Mouse (Mus musculus): ENCODE data around the gene Gm28230.

Gene Gm28230

DNA sequence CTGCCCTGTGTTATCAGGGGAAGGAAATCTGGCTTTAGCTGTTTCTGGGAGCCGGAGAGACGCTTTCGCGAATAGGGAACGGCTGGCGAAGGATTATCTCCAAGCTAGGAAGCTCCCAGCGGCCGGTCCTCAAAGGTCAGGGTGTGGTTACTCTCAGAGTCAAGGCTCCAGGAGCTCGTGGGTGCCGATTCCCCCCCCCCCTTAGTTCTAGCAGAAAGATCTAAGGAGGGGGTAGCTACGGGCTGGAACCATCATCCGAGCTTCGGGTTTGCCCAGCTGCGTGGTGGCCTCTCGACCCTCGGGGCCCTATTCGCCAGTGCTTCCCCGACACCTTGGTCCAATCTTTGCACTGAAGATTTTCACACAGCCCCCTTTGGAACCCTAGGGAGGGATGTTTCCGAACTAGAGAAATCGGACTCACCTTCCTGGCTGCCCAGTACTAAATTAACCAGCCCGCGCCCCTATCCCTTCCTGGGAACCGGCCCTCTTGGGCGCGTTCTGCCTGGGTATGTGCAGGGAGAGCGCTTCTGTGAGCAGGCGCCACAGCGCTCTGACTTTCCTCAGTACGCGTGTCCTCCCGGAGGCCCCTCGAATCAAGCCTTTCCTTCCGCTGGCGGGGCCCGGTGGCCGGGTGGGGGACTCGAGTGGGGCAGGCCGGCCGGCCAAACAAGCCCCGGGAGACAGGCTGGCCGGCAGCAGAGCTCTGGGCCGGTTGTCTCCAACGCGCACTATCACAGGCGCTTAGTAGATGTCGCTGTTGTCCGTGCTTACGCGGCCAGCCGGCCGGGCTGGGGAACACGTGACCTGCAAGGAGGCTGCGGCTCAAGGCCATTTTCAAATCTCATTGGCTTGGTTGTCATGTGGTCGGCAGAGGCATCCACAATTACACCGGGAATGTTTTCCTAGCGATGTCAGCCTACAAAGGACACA lies 35.2 kb upstream of the Gm28230 start, which contains the start of gene Hoxd10:
TSS of gene Hoxd10 (plus strand) at position 903 of the 930 bp plus-strand sequence.
- no peak for DNase-seq (ENCODE audit: low spot score)

DNA sequence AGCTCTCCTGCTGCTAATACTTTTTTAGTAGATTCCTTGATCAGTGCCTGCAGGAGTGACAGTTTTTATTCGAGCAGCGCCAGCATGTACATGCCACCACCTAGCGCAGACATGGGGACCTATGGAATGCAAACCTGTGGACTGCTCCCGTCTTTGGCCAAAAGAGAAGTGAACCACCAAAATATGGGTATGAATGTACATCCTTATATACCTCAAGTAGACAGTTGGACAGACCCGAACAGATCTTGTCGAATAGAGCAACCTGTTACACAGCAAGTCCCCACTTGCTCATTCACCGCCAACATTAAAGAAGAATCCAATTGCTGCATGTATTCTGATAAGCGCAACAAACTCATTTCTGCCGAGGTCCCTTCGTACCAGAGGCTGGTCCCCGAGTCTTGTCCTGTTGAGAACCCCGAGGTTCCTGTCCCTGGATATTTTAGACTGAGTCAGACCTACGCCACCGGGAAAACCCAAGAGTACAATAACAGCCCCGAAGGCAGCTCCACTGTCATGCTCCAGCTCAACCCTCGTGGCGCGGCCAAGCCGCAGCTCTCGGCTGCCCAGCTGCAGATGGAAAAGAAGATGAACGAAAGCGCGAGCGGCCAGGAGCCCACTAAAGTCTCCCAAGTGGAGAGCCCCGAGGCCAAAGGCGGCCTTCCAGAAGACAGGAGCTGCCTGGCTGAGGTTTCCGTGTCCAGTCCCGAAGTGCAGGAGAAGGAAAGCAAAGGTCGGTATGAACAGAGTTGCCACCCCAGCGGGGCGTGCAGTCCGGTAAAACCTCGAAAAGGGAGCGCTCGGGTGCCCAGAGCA lies 34.3 kb upstream of the Gm28230 start:
- DNase-seq (ENCODE audit: low spot score), result no peak

DNA sequence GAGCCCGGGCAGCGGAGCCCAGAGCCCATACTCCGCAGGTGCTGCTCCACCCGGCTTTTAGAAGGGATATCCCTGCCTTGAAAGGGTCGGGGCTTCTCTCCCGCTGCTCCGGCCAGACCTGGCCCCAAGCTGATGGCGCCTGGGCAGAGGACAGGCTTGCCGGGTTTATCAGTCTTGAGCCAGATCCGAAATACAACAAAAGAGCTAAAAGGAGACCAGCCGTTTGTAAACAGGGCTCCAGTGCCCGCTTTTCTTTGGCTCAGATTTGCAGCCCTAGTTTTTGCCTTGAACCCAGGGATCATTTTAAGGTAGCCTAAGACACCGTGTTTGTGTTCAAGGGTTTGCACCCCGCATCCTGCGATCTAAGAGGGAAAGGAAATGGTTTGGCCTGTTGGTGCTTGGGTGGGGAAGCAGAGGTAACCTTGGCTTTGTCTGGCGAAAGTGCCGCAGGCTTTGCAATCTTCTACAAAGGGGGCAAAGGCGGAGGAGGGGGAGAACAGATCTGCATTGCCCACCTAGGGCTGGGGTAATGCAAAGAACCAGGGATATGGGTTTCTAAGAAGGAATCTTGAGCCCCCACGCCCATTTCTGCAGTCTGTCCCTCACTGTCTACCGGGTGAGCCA lies 33.6 kb upstream of the Gm28230 start:
- no peak for DNase-seq (ENCODE audit: low spot score)

DNA sequence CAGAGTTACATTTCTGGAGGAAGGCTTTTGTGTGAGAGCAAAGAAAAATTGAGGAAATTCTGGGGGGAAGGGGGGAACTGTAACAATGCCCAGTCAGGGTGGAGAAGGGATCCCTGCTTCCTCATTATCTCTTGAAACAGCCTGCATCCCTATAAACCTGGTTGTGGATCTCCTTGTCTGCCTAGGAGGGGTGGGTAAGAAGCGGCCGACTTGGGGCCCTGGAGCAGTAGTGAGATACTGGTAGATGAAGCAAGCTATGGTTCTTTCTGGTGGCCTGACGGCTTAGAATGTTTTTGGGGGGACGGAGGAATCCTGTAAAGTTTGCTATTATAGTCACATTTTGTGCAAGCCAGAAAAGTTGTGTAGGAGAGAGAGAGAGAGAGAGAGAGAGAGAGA lies 33.1 kb upstream of the Gm28230 start:
- no peak for DNase-seq (ENCODE audit: low spot score)

DNA sequence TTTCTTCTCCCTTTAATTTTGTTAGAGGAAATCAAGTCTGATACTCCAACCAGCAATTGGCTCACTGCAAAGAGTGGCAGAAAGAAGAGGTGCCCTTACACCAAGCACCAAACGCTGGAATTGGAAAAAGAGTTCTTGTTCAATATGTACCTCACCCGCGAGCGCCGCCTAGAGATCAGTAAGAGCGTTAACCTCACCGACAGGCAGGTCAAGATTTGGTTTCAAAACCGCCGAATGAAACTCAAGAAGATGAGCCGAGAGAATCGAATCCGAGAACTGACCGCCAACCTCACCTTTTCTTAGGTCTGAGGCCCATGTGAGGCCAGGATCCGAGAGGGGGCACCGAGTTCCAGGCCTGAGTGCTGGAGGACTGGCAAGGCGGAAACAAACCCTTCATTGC lies 32.5 kb upstream of the Gm28230 start:
- no peak for DNase-seq (ENCODE audit: low spot score)

DNA sequence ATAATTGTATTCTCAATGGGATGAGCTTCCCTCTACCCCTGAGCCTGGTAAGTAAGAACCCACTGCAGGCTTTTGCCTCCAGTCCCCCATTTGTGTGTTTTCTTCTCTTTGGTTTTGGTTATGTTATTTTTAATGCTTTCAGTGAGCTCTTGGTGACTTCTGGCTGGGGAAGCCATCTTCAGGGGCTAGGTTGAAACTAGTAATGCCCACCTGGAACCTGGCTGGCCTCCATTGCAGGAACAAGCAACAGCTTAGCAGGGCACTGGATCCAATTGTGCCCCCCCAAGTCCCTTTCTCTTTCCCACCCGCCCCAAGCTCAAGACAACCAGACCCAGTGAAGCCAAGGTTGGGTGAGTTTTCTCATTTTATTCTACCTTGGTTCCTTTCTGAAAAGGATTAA lies 31.1 kb upstream of the Gm28230 start:
- no peak for DNase-seq (ENCODE audit: low spot score)

DNA sequence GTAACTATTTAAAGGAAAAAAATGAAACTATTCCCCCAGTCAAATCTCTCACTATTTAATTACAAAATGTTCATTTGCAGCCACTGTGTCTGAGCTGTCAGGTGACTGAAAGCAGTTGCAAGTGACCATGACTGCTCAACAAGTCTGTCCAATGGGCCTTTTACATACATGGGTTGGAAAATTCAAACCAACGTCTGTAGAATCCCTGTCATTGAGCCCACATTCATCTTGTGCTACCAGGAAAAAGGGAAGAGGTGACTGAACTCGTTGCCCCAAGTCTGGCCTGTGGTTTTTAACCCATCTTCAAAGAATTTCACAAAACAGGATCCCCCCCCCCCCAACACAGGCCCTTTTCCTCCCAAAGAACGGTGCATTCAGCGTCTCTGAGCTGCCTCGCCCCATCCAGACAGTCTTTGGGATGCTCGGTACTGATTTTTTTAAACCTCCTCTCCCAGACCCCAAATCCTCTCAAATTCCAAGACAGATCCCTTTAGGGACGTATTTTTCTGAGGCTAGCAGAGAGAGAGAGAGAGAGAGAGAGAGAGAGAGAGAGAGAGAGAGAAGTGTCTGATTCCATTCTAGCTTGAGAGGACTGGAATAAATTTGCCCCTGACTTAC lies 30.6 kb upstream of the Gm28230 start:
- no peak for DNase-seq (ENCODE audit: low spot score)

DNA sequence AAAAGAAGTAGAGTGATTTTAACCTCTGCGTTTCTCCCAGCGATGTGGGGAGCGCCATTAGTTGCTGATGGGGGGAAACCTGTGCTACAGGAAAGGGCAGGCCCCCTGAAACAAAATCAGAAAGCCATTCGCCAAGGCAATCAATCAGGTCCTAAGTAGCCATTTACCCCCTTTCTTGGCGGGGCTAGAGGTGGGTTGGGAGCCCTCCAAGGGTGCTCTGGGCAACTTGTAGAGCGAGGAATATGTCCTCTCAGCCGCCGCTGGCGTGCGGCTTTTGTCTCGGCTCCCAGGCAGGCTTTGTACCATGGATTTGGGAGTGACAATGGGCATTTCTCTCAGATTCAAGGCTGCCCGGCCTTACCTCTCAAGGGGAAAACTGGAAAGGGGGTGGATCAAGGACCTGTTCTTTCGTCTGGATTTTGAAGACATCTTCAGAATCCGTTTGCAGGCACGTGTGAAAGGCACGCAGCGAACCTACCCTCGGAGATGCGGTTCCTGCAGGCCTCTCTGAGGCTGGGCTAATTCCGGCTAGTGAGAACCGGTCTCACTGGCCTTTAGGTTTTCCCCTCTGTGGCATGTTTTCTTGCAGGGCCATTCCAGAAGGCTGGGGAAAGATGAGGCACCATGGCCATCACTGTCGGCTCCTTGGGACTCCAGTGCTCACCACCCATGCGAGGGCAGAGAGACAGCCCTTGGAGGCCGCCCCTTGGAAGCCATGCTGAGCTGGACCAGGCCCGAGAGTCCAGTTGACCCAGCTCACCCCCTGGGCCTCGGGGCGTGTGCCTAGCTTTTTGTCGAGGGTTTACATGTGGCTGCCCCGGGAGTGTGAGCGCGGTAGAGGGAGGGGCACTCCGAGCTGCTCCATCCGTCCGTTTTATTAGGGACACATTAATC lies 29.8 kb upstream of the Gm28230 start:
- no peak for DNase-seq (ENCODE audit: low spot score)

DNA sequence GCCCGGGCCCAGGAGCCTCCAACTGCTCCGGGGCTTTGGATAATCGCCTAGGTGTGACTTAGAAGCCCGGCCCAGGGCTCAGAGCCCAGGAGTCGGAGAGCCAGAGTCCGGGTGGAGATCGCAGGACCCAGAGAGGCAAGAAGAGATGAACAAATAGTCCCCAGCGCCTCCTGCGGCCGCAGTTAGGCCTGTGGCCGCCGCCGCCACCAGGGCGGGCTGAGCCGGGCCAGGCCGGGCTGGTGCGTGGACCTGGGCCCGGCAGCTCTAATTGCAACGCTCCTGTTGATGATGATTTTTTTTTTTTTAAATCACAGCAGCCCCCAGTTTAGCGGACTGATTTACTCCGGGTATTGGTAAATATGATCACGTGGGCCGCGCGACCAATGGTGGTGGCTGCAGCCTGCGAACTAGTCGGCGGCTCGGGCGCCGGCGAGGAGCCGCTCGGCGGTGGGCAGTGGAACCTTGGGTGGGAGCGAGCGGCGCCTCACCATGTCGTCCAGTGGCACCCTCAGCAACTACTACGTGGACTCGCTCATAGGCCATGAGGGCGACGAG lies 28.9 kb upstream of the Gm28230 start, which contains the start of gene Hoxd9:
TSS of gene Hoxd9 (plus strand) at position 161 of the 555 bp plus-strand sequence.
- no peak for DNase-seq (ENCODE audit: low spot score)

DNA sequence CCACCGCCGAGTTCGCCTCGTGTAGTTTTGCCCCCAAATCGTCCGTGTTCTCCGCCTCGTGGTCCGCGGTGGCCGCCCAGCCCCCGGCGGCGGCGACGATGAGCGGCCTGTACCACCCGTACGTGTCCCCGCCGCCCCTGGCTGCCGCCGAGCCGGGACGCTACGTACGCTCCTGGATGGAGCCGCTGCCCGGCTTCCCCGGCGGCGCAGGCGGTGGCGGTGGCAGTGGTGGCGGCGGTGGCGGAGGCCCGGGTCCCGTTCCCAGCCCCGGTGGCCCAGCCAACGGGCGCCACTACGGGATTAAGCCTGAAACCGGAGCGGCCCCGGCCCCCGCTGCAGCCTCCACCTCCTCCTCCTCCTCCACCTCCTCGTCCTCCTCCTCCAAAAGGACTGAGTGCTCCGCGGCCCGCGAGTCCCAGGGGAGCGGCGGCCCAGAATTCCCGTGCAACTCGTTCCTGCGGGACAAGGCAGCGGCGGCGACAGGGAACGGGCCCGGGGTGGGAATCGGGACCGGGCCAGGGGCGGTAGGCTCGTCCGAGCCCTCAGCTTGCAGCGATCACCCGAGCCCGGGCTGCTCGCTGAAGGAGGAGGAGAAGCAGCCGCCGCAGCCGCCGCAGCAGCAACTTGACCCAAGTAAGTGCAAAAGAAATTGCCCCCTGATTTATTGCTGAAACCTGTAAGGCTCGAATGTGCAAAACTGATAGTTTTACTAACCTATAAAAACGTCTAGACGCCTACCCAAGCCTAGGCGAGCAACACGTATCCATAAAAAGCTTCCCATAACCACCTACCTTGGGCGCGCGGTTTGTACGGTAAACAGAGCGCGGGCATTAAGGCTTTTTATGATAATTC lies 28.1 kb upstream of the Gm28230 start:
- DNase-seq (ENCODE audit: low spot score), result no peak

DNA sequence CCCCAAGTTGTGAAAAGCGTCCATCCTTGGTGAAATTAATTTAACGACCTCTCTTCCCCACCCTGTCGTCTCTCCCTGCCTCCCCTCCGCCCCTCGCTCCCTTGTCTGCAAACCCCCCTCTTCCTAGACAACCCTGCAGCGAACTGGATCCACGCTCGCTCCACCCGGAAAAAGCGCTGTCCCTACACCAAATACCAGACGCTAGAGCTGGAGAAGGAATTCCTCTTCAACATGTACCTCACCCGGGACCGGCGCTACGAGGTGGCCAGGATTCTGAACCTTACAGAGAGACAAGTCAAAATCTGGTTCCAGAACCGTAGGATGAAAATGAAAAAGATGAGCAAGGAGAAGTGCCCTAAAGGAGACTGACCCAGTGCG lies 27.5 kb upstream of the Gm28230 start:
- no peak for DNase-seq (ENCODE audit: low spot score)

DNA sequence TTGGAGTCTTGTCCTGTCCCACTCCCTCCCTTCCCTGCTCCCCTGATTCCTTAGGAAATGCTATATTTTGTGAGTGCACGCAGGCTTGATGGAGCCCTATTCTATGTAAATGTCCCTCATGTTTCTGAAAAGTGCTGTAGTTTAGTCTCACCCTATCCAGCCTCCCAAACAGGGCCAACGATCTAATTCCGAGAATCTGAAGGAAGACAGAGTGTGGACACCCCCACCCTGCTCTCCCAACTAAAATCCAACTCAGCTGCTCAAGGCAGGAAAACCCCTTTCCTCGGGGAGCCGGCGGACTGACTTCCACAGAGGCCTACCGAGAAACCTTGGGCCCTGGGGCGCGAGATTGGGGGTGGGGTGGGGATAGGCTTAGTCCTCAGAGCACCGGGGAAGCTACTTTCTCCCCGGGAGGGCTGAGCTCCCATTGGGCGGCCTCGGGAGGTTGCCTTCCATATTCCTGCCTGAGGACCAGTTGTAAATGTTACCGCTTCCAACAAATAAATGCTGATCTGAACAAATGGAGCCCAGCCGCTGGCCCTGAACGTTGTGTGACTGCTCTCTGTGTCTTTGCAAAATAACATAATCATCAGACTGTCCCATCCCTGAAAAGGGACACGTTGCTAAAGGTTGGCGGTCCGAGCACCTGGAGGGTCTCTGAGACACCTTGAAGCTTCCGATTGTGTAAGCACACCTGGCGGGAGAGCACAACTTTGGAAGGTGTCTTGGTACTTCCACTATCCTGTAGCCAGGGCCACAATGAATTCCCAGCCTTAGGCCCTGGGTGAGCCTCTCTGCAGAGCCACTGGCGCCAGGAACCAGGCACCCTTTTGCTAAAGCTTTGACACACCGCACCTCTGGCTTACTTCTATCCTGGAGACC lies 26.6 kb upstream of the Gm28230 start:
- no peak for DNase-seq (ENCODE audit: low spot score)

DNA sequence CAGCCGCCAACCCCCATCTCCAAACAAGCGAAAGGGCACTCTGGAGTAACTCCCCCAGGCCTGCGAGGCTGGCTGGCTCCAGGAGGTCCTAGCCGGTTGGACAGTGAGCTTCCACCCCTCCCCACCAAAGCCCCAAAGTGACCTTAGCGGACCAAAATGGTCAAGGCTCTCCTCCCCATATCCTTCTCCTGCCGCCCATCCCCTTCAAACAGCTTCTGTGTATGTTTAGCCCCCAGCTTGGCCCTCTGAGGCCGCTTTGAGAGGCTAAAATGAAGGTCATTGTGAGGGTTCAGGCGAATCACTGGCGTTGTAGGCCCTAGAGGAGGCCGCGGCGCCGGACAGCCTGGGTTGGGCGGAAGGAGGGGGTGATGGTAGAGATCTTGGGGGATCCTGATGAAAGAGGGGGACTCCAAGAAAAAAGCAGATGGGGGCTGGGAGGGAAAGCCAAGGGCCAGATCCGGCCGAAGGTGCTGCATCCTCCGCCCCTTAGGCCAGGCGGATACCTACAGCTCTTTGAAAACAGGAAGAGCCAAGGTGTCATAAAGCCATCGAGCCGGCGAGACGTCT lies 25.9 kb upstream of the Gm28230 start:
- DNase-seq (ENCODE audit: low spot score), result no peak

DNA sequence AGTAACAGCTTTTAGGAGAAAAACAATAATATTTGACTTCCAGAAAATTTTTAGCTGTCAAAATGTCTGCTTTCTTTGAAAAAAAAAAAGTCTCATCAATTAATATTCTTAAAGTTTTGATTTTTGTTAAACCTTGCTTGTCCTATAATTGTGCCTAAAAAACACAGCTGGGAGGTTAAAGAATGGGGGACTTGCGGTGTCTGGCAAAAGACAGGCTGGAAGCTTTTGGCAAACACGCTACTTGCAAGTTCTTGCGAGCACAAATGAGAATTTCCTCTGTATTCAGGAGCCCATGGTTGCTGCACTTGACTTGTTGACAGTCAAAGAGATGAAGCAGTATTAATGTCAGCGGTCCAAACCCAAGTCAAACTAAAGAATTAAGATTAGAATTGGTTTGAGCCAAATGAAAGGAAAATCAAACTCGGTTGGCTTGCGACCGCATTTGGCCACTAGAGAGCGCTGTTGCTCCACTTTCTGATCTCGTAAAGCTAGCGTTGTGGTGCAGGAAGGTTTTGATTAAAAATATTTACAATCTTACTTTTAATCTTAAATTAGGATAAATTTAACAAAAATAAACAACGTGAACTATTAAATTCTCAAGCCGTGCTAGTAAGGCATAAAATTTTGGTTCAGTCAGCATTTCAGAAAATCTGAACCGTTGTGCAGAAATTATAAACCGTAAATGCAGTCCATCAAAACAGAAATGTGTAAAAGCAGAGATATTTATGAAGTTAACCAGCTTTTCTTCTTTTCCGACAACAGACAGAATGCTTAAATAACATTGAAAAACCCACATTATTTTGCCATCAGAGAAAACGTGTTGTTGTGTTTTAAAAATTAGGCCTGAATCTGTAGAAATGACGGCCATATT lies 24.3 kb upstream of the Gm28230 start:
- peak; percentile 66 for DNase-seq (ENCODE audit: low spot score)

DNA sequence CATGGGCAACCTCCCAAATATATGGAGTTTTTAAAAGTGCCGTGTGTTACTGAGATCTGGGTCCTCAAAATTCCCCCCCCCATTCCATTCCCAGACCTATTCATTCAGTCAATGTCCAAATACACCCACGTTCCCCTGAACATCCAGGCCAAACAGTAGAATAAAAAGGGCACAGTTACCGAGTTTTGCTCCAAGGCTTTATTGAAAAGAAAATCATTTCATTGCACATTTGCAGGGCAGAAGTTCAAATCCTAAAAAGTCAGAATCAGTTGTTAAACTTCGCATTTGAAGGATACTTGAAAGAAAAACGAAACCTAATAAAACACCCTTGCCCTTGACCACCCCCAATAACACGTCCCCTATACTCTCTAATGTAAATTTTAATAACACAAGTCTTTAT lies 23.7 kb upstream of the Gm28230 start:
- DNase-seq (ENCODE audit: low spot score), result no peak

DNA sequence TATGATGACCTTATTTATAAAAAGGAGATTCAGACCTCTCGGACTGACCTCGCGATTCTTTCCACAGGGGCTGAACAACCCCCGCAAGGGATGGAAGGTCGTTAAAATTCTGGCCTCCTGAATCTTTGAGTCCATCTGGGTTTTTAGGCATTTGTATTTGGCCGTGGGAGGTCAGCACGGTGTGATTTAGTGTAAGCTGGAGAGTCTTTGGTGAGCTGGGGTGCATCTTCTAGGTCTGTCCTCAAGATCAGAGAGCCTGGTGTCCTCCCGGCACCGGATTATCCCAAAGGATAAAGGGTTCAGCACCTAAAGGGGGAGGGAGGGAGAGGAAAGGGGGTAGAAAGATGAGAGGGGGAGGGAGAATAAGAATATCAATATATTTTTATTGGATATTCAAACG lies 23.2 kb upstream of the Gm28230 start:
- DNase-seq (ENCODE audit: low spot score), result no peak

DNA sequence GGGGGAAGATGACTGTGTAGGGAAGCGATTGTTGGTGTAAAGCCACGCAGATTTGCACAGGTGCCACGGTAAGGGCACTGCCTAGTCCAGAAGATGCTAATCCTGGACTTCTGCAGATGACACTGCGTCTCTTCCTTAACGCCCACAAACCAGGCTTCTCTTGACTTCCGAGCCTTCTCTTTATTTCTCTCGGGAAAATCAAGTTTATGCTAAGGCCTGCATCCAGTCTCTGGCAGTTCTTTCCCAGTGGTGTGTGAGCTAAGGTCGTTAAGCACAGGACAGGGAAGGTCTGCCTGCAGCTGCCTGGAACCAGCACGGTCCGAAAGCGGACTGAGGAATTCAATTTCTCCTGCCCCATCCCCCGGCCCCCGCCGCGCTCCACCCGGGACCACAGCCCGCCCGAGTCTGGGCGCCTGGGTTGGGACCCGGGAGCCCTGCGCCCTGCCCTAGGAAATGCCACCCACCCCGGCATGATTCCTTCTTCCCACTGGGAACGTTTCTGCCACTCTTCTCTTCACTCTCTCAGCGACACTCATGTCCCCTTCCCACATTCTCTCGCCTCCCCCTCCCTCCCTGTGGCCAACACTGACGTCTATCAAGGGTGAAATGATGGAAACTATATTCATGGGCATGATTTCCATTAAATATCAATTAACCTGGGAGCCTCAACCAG lies 22.7 kb upstream of the Gm28230 start:
- DNase-seq (ENCODE audit: low spot score), result no peak
